Mouse (Mus musculus): ENCODE measurements around the gene Gps2.

GRCm38 (mm10) chr11:69918118-69918517 is 4.4 kb downstream of the Gps2 start:
- TF ChIP-seq GATA1 (IDR thresholded peaks at IDR 0.05; ENCODE audit: borderline replicate concordance, low read length) (no peak), FLI1 (IDR thresholded peaks at IDR 0.05; ENCODE audit: low read length) (no peak)
